Mouse (Mus musculus): ENCODE results near the gene Sp110. TPM values are rescaled to one million over a fixed set of nuclear protein-coding genes. Genes with fewer than 3 reads are reported as not detected.
"Not testable (repeated sequence)": the region's sequence is repeated elsewhere in the genome, so short reads cannot be mapped to it uniquely, and the experiment has no call there.

Sp110 gene
- polyA plus RNA-seq, 1 experiment from 2014 or later, result 0.77 TPM

DNA sequence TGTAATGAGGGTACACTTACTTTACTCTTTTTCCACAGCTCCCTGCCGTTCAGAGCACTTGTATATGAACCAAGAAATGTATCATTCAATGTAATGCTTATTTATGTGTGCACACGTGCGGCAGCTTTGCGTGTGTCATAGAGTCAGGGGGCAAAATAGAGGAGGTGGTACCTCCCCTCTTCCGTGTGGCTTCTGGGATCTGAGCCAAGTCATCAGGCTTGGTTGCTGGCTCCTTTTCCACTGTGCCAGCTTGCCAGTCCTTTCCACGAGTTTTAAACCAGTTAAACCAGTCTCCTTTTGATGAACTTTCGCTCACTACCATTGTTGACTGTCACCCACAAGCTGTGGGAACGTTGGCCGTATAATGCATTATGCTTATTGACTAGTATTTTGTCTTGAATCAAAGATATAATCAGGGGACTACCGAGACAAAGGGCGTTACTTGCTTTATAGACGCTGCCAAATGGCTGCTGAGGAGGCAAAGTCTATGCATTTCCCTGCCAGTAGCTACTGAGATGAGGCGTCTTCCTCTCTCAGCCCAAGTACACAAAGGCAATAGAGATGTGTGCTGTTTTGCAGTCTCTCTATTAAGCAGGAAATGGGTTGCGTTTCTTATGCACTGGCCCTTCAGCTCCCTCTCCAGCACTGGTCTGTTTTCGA lies 70.0 kb downstream of the Sp110 start:
- not testable (repeated sequence) for H3K4me1 ChIP-seq (ENCODE audit: control insufficient read depth, insufficient read depth, low read length); H3K27me3 ChIP-seq (ENCODE audit: control insufficient read depth, insufficient read depth, low read length); H3K36me3 ChIP-seq (replicated peaks; ENCODE audit: control insufficient read depth, insufficient read depth, low read depth, low read length); H3K4me3 ChIP-seq (ENCODE audit: low read depth, low read length); H3K9ac ChIP-seq (replicated peaks; ENCODE audit: low read length); DNase-seq (ENCODE audit: low spot score); H3K27ac ChIP-seq (replicated peaks; ENCODE audit: low read depth, low read length); H3K9me3 ChIP-seq (replicated peaks; ENCODE audit: control insufficient read depth, low read length); H3K4me2 ChIP-seq (ENCODE audit: low read depth, low read length); ATAC-seq (replicated peaks; ENCODE audit: insufficient number of reproducible peaks, low FRiP score, low TSS enrichment, low read depth)
- 76% methylated on average over 13 of the region's 15 CpGs for WGBS

Other genes with a start within 250 kb of the Sp110 start
- gene G530012D18Rik, start 23.1 kb downstream of the Sp110 start, polyA plus RNA-seq (2014; fragmentation: Nextera tagmentation; extraction: Ambion mirVana), result not detected in 2 replicates
- gene Sp140, start 1.6 kb upstream of the Sp110 start, polyA plus RNA-seq (2014; fragmentation: Nextera tagmentation; extraction: Ambion mirVana), result 1.0 and 1.3 TPM in 2 replicates
- gene Sp100, start 51.2 kb upstream of the Sp110 start, polyA plus RNA-seq (2014; fragmentation: Nextera tagmentation; extraction: Ambion mirVana), result 0.25 and 0.54 TPM in 2 replicates
- 1.3 and 1.7 TPM in 2 replicates for gene A630001G21Rik, start 179.8 kb upstream of the Sp110 start, polyA plus RNA-seq (2014; fragmentation: Nextera tagmentation; extraction: Ambion mirVana)
- 49.1 and 61.5 TPM in 2 replicates for gene Cab39, start 194.6 kb upstream of the Sp110 start, polyA plus RNA-seq (2014; fragmentation: Nextera tagmentation; extraction: Ambion mirVana)